Mouse (Mus musculus): Measurements from ENCODE around the gene Gm13279.
"Not testable (repeated sequence)": the region's sequence is repeated elsewhere in the genome, so short reads cannot be mapped to it uniquely, and the experiment has no call there.

DNA sequence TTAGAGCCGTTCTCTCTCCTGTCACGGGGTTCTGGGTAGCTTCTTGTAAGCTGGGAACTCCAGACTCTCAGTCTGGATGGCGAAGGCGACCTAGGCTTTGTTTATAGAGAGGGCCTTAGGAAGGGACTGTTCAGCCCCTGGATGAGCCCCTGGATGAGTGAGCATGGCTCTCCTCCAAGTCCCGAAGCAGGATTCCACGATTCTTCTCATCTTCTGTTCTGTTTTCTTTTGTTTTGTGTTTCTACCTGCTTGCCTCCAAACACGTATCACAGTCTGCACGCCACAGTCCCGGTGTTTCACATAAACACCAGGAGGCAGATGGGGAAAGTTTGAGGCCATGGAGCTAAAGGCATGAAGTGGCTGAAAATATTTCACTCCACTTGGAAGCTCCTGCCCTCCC lies 38.4 kb upstream of the Gm13279 start:
- TF ChIP-seq POLR2A (IDR thresholded peaks at IDR 0.05; ENCODE audit: insufficient read length, low read depth); MAX (IDR thresholded peaks at IDR 0.05; ENCODE audit: low read depth); MYOD1 (IDR thresholded peaks at IDR 0.05; ENCODE audit: control insufficient read depth in 1 of 3, insufficient read length in 2 of 3, low read depth in 2 of 3); TCF12 (IDR thresholded peaks at IDR 0.05; ENCODE audit: insufficient read depth, poor library complexity, severe bottlenecking): not testable (repeated sequence)
